Mouse (Mus musculus): Measurements from ENCODE around the gene Prr5l.

- TF ChIP-seq CTCF (IDR thresholded peaks at IDR 0.05; ENCODE audit: low read depth) (no peak), EP300 (IDR thresholded peaks at IDR 0.05; ENCODE audit: low read depth) (no peak)
These were observed 142.9 kb downstream of the Prr5l start for GRCm38 (mm10) chr2:101739914-101740313.
